Mouse (Mus musculus) urinary bladder, adult 18-20 months (tissue): Measurements from ENCODE around the gene Atxn1.

Source experiments
- DNase-seq, 2 experiments: peaks; one replicate each; pipeline ENCODE4 v3.0.0; 2022; ENCODE audit warnings: low spot score in 2 of 2, mixed read lengths in 2 of 2

The Atxn1 gene

DNA sequence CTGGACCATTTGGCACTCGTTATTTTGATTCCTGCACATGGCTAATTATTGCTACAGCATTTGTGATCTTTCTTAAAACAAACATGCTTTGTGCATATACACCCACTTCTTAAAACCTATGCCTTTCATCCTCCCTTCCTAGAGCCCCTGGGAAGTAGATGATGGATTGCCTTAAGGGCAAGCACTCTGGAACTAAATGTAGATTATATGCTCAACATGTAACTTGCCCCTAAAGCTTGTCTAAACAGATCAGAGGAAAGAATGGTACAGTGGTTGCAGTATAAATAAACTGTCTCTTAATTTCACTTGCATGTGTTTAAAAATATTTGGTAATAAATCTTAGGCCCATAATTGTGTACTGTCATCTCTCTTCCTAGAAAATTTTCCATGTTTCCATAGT lies 370.9 kb downstream of the Atxn1 start:
- no peak for DNase-seq

DNA sequence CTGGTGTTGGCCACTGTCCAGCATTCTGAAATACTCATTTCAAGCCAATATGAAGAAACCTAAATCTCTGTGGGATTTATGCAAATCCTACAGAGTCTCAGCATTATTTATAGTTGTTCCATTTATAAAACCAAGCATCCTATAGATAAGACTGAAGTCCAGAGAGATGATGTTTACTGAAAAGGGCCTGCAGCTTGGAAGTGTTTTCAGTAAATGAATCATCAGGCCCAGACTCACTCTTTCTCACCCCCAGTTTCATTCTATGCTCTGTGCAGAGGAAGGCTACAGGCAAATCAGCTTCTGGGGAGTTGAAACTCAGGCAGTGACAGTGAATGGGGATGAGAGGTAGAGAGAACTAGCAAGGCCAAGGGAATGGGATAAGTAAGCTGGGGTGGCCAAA lies 373.9 kb downstream of the Atxn1 start:
- no peak for DNase-seq

DNA sequence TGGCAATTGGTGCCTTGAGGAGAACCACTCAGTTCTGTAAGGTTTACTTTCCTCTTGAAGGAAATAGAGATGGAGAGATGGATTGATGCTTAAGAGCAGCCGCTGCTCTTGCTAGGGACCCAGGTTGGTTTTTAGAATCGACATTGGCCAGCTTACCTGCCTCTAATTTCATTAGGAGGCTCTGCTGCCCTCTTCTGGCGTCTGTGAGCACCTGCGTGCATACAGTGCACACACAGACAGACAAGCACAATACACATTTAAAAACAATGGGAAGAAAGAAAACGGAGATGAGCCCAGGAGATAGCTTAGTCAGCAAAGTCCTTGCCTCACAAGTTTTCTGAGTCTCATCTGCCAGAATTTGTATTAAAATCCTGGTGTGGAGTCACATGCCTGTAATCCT lies 381.7 kb downstream of the Atxn1 start:
- DNase-seq, result no peak

DNA sequence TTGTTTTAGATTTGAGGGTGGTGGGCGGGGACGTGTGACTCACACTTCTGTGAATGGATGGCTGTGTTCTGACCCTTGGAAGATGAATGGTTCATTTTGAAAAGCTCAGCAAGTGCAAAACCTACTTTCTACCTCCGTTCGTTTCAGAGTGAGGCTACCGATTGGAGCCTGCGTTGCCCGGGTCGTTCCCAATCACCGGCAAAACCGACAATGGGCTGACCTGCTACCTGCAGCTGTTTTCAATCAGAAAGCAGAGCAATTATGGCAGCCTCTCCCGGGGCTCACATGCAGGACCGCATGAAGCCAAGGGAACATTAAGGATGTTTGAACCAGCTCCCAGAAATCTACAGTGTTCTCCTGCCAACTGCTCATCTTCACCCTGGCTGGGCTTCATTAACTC lies 382.5 kb downstream of the Atxn1 start:
- no peak for DNase-seq

DNA sequence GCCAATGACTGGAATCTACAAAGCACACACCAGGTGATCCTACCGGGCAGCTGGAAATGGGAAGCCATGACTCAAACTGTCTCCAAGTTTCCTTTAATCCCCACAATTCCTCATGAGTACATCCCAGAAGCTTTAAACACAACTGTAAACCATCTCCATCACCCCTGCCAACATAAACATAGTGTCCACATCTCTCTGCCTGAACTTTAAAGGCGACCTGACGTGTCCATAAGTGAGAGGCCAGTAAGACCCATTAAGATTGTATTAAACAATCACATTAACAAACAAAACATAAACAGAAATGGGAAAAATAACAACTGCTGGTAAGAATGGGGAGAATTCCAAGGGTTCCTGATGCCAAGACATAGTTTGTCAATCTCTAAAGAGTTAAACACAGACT lies 385.1 kb downstream of the Atxn1 start:
- DNase-seq, result no peak

DNA sequence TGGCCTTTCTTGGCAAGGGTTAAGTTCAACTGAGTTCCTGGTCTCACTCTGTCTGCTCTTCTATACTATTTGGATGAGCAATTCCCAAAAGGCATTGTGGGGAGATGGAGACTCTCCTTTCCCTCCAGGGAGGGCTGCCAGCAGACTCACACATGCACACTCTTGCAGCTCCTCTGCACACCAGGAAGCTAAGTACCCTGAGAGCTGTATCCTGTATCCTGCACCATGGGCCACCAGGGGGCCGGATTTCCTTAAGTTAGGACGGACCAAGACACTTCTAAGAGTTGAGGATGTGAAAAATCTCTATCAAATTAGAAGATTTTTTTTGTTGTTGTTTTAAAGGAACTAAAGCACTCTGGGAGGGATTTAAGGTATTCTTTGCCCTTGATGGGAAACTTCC lies 387.0 kb downstream of the Atxn1 start:
- no peak for DNase-seq

DNA sequence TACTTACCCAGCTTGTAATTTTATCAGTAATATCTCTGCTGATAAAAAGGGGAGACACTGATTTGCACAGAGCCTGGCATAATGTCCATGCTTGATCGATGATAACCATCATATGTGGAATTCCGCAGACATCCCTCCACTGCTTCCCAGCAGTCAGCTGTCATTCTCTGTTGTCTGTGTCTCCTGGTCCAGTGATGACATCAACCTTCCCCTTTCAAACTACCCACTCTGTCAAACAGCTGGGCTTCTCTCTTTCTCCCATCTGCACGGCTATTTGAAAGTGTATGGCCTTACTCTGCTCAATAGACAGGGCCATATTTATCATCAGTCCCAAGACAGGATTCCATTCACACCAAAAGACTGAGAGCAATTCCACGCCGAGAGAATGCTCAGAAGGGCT lies 387.4 kb downstream of the Atxn1 start:
- DNase-seq, result no peak

DNA sequence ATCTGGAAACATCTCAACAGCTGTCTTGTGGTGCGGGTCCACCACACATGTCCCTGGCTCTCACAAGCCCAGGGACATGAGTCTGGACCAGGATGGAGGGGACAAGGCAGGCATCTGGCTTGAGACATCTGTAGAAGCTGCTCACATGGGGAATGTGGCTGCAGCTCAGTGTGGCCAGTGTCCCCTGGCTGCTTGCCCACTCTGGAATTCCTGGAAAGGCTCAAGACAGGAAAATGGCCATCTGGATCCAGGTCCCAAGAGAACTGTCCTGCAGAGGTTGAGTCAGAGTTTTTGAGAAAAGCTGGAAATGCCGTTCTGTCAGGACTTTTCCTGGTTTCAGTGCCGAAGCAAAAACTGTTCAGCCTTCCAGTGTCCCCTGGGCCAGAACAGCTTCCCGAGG lies 388.6 kb downstream of the Atxn1 start:
- DNase-seq, result peak in 1 of 2 experiments; percentile 48

DNA sequence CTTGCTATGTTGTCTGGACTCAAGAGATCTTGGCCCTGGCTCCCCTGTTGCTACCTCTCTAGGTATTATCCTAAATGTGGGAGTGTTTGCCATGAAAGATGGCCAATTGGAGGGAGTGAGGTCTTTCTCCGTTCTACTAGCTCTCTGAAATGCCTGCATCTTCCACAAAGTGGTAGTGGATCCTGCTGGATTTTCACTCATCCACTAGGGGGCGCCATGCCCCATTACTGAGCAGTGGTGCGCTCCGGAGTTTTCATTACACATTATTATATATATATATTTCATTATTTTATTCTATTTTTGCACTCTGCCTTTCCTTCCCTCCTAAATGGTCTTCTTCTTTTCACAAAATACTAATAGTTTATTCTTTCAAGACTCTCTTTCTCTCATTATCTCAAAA lies 392.0 kb downstream of the Atxn1 start:
- DNase-seq, result peak; percentile 20 to 37

DNA sequence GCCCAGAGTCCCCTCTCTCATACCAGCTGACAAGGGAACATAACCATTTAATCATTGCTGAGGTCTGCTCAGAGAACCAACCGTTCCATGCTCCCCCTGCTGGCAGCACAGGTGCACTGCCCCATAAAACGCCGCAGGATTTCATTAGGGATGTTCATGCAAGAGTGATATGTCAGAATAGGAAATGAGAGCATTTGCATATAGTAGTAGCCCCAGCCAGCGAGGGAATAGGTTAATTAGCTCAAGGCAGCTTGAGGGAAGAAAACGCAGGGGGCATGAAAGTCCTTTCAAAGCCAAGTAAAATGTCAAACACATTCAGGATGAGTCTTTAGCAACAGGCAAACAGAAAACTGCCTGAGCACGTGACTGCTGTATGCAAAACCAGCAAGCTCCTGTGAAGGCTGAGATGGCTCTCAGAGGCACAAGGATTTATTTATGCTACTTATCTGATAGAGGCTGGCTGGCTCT lies 393.0 kb downstream of the Atxn1 start:
- DNase-seq, result peak; percentile 57 to 65

DNA sequence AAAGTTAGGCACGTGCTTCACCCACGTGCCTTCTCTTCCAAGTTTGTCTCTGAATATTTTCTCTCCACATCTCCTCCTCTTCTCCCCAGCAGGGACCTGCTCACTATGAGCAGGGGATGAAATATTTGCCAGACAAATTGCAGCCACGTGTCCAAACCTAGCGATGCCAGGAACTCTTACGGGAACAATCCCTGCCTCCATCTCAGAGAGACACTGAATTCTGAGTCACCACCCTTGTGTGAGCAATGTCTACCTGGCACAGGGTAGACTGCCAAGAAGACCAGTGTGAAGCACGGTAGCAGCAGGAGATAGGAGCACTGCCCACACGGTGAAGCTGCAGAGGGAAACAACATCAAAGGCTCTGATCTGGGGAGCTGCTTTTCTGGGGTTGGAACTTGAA lies 394.9 kb downstream of the Atxn1 start:
- DNase-seq, result no peak

DNA sequence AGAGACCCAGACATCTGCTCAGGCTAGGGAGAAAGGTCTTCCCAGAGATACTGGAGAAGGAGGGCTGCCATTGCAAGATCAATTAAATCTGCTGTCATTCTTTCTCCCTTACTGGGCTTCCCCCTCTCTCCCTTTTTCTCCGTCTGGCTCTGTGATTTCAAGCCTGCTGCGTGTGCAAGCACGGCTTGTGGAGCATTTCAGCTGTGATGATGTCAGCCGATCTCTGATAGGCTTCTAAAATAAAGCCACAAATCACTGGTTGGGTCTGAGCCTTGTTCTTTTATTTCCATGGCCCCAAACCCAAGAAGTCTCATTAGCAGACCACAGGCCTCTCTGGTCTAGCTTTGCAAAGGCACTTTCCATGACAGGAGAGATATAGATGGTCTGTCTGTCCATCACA lies 399.9 kb downstream of the Atxn1 start:
- no peak for DNase-seq

DNA sequence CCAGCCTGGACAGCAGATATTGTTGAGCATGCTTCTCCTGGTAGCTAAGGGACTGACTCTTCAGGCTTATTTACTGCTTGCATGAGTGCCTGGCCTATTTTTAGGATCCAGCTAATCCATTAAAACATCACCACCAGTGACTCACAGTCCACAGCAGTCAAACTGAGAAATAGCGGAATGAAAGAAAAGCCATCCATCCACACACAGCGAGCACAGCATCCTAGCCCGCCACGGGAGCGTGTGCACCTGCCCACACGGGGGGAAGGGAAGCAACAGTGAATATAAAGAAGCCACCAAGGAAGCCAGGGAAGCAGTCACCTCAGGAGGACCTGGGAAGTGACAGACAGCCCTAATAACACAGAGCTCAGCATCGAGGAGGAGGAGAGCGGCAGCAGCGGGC lies 402.8 kb downstream of the Atxn1 start:
- no peak for DNase-seq

DNA sequence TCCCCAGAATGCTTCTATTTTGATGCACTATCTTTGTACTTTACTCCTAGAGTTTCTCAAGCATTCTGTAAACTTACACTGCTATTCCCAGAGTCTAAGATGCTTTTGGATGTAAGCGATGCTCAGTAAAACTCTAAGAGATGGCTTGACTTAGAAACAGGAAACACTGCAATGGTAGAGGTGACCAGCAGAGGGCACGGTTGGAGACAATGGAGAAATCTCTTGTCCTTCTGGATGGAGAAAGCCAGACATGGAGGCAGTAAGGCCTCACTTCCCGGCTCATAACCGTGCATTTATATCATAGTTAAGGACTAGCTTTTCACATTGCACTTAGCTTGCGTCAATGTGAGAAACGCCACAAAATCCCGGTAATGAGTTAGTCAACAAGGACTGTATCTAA lies 404.3 kb downstream of the Atxn1 start:
- no peak for DNase-seq

DNA sequence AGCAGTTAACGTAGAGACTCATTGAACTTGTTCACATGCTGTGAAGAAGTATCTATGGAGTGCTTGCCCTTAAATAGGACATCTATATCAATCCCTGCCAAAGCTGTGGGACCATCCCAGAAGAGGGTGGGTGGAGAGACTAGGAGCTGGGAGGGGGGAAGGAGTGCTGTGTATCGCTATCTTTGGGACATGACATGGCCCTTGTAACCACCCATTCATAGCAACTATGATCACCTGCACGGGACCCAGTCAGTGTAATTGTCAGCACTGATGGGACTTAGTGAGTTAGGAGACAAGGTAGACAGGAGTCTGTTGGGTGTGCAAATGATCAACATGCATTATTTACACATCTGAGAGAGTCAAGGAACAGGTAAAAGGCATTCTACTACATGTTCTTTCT lies 405.6 kb downstream of the Atxn1 start:
- DNase-seq, result no peak

DNA sequence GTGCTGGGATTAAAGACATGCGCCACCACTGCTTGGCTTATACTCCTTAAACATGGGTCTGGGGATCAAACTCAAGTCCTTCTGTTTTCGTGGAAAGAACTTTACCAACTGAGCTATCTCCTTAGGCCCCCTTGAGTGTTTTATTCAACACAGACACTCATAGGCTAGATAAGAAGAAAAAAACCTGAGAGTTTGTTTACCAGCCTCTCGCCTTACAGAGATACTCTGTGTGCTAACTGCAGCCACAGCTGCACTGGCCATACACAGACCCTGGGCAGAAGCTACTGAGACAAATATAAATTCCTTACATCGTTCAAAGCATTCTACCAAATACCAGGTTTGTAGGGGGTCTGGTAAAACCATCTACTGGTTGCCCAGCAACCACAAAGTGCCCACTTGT lies 406.4 kb downstream of the Atxn1 start:
- no peak for DNase-seq

DNA sequence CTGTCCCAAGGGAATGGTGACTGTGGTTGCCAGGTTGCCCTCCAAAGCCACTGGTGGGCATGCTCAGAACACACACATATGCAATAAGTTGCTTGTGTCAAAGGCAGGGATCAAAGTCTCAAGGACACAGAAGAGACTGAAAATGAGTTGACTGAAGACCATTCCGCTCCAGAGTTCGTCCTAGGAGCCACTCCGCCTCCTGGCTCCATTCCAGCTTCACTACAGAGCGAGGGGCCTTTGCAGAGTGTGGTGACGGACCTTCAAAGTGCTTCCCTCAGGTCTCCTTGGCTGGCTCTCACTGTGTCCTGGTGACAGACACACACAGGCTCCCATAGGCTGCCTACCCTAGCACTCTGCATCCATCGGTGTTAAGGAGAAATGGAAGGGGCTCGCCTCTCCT lies 411.1 kb downstream of the Atxn1 start:
- DNase-seq, result no peak

DNA sequence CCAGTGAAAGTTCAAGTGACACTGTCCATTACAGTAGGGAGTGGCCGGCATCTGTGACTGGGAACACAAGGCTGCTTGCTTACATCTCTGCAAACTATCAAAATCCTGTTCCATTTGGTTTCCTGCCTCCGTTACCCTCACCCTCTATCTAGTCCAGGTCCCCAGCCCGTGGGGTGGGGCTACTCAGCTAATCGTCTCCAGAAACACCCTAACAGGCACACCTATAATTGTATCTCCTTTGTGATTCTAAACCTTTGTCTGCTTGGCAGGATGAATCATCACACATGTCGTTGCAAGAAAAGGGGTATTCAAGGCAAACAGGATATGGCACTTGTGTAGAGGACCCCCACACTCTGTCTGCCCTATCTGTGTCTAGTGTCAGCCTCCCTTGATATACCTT lies 417.3 kb downstream of the Atxn1 start:
- no peak for DNase-seq

DNA sequence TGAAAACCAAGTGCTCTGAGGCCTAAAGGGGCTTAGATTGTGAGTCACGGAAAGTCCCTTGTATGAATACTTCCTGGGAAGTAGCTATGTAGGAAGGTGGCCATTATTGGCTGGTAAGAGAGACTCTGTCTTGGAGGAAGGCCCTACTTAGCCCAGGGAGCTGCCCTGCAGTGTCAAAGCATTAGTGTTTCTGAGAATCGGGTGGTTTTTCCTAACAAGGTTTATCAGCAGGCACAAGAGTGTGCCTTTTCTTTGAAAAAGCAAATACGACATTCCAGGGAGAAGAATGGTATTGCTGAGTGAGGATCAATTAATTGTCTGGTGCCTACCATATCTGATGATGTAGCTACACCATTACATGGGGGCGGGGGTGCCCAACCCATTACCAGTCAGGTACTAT lies 417.9 kb downstream of the Atxn1 start:
- DNase-seq, result no peak

DNA sequence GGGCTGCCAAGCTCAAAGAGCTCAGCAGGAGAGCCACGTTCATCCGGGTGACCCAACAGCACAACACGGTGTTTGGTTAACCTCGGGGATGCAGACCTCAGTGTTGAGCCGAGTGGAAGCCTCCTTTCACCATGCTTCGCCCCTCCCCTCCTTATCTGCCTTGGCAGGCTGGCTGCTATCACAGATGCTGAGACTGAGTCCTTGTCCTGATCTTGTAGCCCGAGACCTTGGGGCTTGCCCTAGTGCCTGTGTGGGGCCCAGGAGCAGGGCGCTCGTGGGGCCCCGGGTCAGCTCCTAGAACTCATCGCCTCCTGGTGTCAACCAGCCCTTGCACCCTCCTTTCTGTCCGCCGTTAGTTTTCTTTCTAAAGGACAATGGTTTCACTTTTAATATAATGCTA lies 418.8 kb downstream of the Atxn1 start:
- DNase-seq, result no peak

DNA sequence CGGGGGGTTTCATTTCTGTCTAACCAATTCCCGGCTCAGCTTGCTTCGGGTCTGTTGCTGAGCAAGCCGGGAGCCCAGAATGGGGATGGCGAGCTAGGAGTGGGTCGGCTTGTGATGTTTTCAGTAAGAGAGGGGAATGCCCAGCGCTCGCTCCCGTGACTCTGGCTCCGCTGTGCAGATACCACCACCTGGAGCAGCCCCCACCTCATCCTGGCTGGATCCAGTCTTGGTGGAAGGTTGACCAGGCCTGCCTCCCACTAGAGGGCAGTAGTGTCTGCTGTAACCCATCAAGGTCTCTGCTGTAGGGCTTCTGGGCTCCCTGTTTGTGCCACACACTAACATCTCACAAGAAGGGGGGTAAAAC lies 425.6 kb downstream of the Atxn1 start:
- DNase-seq, result peak; percentile 41 to 49

DNA sequence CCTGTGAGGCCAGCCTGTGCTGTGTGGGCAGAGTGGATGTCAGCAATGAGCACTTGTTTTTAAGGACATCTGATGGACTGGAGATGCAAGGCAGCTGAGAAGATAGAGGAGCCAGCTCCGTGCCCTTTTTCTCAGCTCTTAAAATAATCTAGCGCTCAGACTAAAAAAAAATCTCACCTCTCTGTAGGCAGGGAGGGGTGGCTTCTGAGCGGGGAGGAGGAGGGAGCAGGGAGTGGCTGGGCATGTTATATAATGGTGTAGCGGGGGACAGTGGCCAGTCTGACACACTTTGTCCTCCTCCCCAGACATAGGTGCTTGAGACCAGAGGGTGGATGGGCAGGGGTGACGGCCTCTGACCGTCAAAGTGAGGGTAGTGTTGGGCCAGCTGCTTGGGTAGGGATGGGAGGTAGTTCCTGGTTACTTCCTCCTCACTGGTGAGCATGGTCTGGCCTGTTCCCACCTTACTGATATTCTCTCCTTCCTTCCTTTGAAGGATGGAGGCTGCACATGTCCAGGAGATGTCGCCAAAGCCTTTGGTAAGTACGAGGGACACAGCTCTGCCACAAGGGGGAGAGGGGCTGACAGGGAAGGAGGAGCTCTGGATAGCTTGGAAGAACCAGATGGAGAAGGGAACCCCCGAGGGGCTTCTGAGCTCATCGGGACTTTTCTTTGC lies 426.1 kb downstream of the Atxn1 start:
- peak in 1 of 2 experiments; percentile 25 for DNase-seq

DNA sequence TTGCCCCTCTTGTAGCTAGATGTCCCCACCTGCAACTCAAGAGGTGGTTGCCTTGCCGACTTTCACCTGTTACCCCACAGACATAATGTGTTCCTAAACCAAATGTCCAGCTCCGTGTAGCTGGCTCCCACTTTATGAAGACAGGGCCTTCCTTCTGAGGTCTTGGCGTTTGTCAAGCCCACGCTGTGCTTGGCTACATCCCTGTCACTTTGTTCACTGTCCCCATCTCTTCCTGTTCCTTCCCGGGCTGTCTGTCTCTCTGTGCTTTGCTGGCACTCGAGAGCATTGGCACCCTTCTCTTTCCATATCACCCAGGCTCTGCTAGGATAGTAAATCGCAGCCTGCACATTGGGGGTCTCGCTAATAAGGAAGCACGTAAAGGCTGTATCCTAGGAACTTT lies 426.7 kb downstream of the Atxn1 start:
- no peak for DNase-seq

DNA sequence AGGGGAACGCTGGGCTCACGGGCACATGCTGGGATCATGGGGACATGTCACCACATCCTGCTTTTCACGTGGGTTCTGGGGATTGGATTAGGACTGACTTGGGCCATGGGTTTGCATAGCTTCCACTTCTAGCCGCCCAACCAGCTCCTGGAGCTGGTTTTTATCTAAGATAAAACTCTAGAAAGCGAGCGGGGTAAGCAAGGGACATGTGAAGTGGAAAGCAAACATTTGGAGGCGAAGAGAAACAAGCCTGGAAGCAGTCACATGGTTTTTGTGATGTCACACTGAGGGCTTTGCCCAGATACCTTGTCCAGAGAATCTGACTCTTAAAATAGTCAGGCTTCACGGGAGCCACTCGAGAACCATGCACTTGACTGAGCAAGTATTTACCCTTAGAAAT lies 427.7 kb downstream of the Atxn1 start:
- no peak for DNase-seq
